Mouse (Mus musculus): ENCODE data around the gene Vmn1r80.

- TF ChIP-seq CTCF (IDR thresholded peaks at IDR 0.05; ENCODE audit: borderline replicate concordance, extremely low read depth, insufficient read depth, insufficient read length) (no peak), POLR2A (IDR thresholded peaks at IDR 0.05; ENCODE audit: borderline replicate concordance, extremely low read depth, insufficient read depth, insufficient read length, poor library complexity, severe bottlenecking) (no peak)
These were observed at the start of gene Vmn1r80 for GRCm38 (mm10) chr7:12188986-12189385.
